Mouse (Mus musculus) spleen, adult 2 months (tissue): ENCODE measurements at regions not wholly inside any gene's neighbourhood (a gene's known extent, or its start where the extent isn't known, plus 50 kb on each side); places are given as distances from the start of the nearest gene placed in this dataset.

Experiments used
- DNase-seq, 2 experiments: peaks; one replicate each; pipeline versions ENCODE4 v3.0.0 to v3.0.0-alpha.2; 2012 to 2021; ENCODE audit warnings: low spot score in 2 of 2, low read depth in 1 of 2
- H3K27ac ChIP-seq: fragments of 200-500 bp; 2 replicates; pipeline ENCODE4 v1.5.1; 2012; ENCODE audit warnings: low read length, inconsistent platforms; ENCODE audit not compliant: insufficient read depth
- H3K27me3 ChIP-seq: fragments of 200-500 bp; 2 replicates; pipeline ENCODE4 v1.6.1; 2012; ENCODE audit warnings: mild to moderate bottlenecking, moderate library complexity, low read length, inconsistent platforms; ENCODE audit not compliant: control insufficient read depth, insufficient read depth
- H3K36me3 ChIP-seq: fragments of 200-500 bp; 2 replicates; pipeline ENCODE4 v1.6.1; 2012; ENCODE audit warnings: mild to moderate bottlenecking, low read length, inconsistent platforms; ENCODE audit not compliant: control insufficient read depth, insufficient read depth
- H3K4me1 ChIP-seq: fragments of 200-500 bp; 2 replicates; pipeline ENCODE4 v1.6.1; 2011; ENCODE audit warnings: inconsistent platforms; ENCODE audit not compliant: control insufficient read depth, insufficient read depth, insufficient read length
- H3K4me3 ChIP-seq: fragments of 200-500 bp; 2 replicates; pipeline ENCODE4 v1.5.1; 2011; ENCODE audit warnings: mild to moderate bottlenecking, inconsistent platforms; ENCODE audit not compliant: insufficient read depth, insufficient read length; ENCODE audit errors: extremely low read depth
- CTCF ChIP-seq: fragments of 200-500 bp; IDR thresholded peaks from 2 replicates; pipeline ENCODE4 v1.5.1; 2011; ENCODE audit warnings: mild to moderate bottlenecking, inconsistent platforms; ENCODE audit not compliant: insufficient read depth, insufficient read length, insufficient replicate concordance; ENCODE audit errors: extremely low read depth
- POLR2A ChIP-seq: fragments of 200-500 bp; IDR thresholded peaks from 2 replicates; pipeline ENCODE4 v1.6.1; 2011; ENCODE audit warnings: low read depth, low read length, inconsistent platforms
- WGBS: fragments of 180-500 bp; shearing (Covaris S2); methylation state at CpG from one replicate; pipeline ENCODE4 v1.1.7; 2018; 5-methylcytosine and 5-hydroxymethylcytosine counted together

GRCm38 (mm10) chr11:24242888-24243287 is 165.0 kb downstream of the Bcl11a start:
- no peaks in the 10 kb centered on the region for H3K36me3 ChIP-seq
- no peaks in the 10 kb centered on the region for H3K27me3 ChIP-seq
- H3K27ac ChIP-seq, result peak overlapping the region; percentile 85
- H3K4me1 ChIP-seq, result peaks cover 33% of the 10 kb centered on the region; the same call in 1 of the 2 replicates
- peak in 1 of 2 experiments; percentile 76 for DNase-seq
- WGBS, result 3% methylated on average over 2 of the region's 2 CpGs
- H3K4me3 ChIP-seq, result no peak overlapping the region
- TF ChIP-seq POLR2A, result no peak
- no peak for TF ChIP-seq CTCF

- Histone ChIP-seq H3K4me1 (peaks cover 38% of the 10 kb centered on the region; the same call in 1 of the 2 replicates), H3K27ac (peak overlapping the region; percentile 87), H3K4me3 (no peak overlapping the region), H3K27me3 (no peaks in the 10 kb centered on the region), H3K36me3 (no peaks in the 10 kb centered on the region)
- TF ChIP-seq POLR2A, result no peak
- TF ChIP-seq CTCF, result no peak
- peak in 1 of 2 experiments; percentile 49 for DNase-seq
- WGBS, result 40% methylated on average over 4 of the region's 4 CpGs
These were observed 167.5 kb downstream of the Bcl11a start for GRCm38 (mm10) chr11:24245390-24245789.

GRCm38 (mm10) chr11:24246314-24246713 is 168.5 kb downstream of the Bcl11a start:
- TF ChIP-seq CTCF, result no peak
- no peak for TF ChIP-seq POLR2A
- H3K4me3 ChIP-seq, result no peak overlapping the region
- DNase-seq, result no peak
- no peaks in the 10 kb centered on the region for H3K27me3 ChIP-seq
- no peaks in the 10 kb centered on the region for H3K36me3 ChIP-seq
- 22% methylated on average over 3 of the region's 3 CpGs for WGBS
- peaks cover 34% of the 10 kb centered on the region; the same call in 1 of the 2 replicates for H3K4me1 ChIP-seq
- peak overlapping the region; percentile 34 for H3K27ac ChIP-seq

GRCm38 (mm10) chr11:24247285-24247684 is 169.4 kb downstream of the Bcl11a start:
- no peaks in the 10 kb centered on the region for H3K36me3 ChIP-seq
- TF ChIP-seq CTCF, result no peak
- no peak for TF ChIP-seq POLR2A
- H3K4me3 ChIP-seq, result no peak overlapping the region
- peaks cover 34% of the 10 kb centered on the region; the same call in 1 of the 2 replicates for H3K4me1 ChIP-seq
- WGBS, result 86% methylated on average over 4 of the region's 4 CpGs
- no peak for DNase-seq
- no peaks in the 10 kb centered on the region for H3K27me3 ChIP-seq
- no peak overlapping the region for H3K27ac ChIP-seq

GRCm38 (mm10) chr11:24251516-24251915 is 173.7 kb downstream of the Bcl11a start:
- Histone ChIP-seq H3K36me3 (no peaks in the 10 kb centered on the region), H3K4me1 (peaks cover 19% of the 10 kb centered on the region; the same call in 1 of the 2 replicates), H3K27ac (no peak overlapping the region), H3K4me3 (no peak overlapping the region), H3K27me3 (no peaks in the 10 kb centered on the region)
- WGBS, result 46% methylated on average over 5 of the region's 5 CpGs
- TF ChIP-seq CTCF (no peak), POLR2A (no peak)
- no peak for DNase-seq

GRCm38 (mm10) chr11:24255201-24256060 is 177.6 kb downstream of the Bcl11a start:
- WGBS, result 50% methylated on average over 22 of the region's 22 CpGs
- H3K27me3 ChIP-seq, result no peaks in the 10 kb centered on the region

GRCm38 (mm10) chr11:24257741-24258140 is 179.9 kb downstream of the Bcl11a start:
- no peak overlapping the region for H3K4me3 ChIP-seq
- peaks cover 28% of the 10 kb centered on the region; the same call in 1 of the 2 replicates for H3K4me1 ChIP-seq
- peak overlapping the region; percentile 71 for H3K27ac ChIP-seq
- H3K36me3 ChIP-seq, result no peaks in the 10 kb centered on the region
- TF ChIP-seq POLR2A (no peak), CTCF (peak; percentile 67; the same call in 1 of the 2 replicates)
- peak in 1 of 2 experiments; percentile 67 for DNase-seq
- no peaks in the 10 kb centered on the region for H3K27me3 ChIP-seq

More at GRCm38 (mm10) chr11:24255201-24256060, 177.6 kb downstream of the Bcl11a start:
- Histone ChIP-seq H3K36me3 (no peaks in the 10 kb centered on the region), H3K27ac (peak overlapping the region; percentile 93), H3K4me3 (peak overlapping the region; percentile 28; the same call in 1 of the 2 replicates), H3K4me1 (peaks cover 31% of the 10 kb centered on the region; the same call in 1 of the 2 replicates)
- DNase-seq, result peak; percentile 41 to 52
- TF ChIP-seq POLR2A, result peak; percentile 22
- no peak for TF ChIP-seq CTCF
